Mouse (Mus musculus) thymus, adult 2 months (tissue): ENCODE measurements at regions not wholly inside any gene's neighbourhood (a gene's known extent, or its start where the extent isn't known, plus 50 kb on each side); places are given as distances from the start of the nearest gene placed in this dataset.

Source experiments
- DNase-seq: peaks from one replicate; pipeline ENCODE4 v3.0.0; 2021
- H3K27ac ChIP-seq: fragments of 200-500 bp; 2 replicates; pipeline ENCODE4 v1.5.1; 2012; ENCODE audit warnings: low read length, control low read depth; ENCODE audit not compliant: control insufficient read depth, insufficient read depth
- H3K27me3 ChIP-seq: fragments of 200-500 bp; 2 replicates; pipeline ENCODE4 v1.6.1; 2012; ENCODE audit warnings: mild to moderate bottlenecking, low read length, moderate library complexity, mixed read lengths; ENCODE audit not compliant: control insufficient read depth, insufficient read depth
- H3K36me3 ChIP-seq: fragments of 200-500 bp; 2 replicates; pipeline ENCODE4 v1.6.1; 2012; ENCODE audit warnings: mild to moderate bottlenecking, low read length, moderate library complexity; ENCODE audit not compliant: control insufficient read depth, insufficient read depth
- H3K4me1 ChIP-seq: fragments of 200-500 bp; replicated peaks from 2 replicates; pipeline ENCODE4 v1.6.1; 2012; ENCODE audit warnings: low read length; ENCODE audit not compliant: control insufficient read depth, insufficient read depth
- H3K4me3 ChIP-seq: fragments of 200-500 bp; 2 replicates; pipeline ENCODE4 v1.5.1; 2012; ENCODE audit warnings: mild to moderate bottlenecking, low read length, control low read depth, moderate library complexity; ENCODE audit not compliant: control insufficient read depth, insufficient read depth
- CTCF ChIP-seq: fragments of 200-500 bp; IDR thresholded peaks from 2 replicates; pipeline ENCODE4 v1.5.1; 2012; ENCODE audit warnings: mild to moderate bottlenecking, control low read depth, low read length, moderate library complexity, borderline replicate concordance; ENCODE audit not compliant: control insufficient read depth, poor library complexity, insufficient read depth; ENCODE audit errors: extremely low read depth
- POLR2A ChIP-seq: fragments of 200-500 bp; IDR thresholded peaks from 2 replicates; pipeline ENCODE4 v1.6.1; 2012; ENCODE audit warnings: mild to moderate bottlenecking, low read length, control low read depth, moderate library complexity; ENCODE audit not compliant: control insufficient read depth, poor library complexity, insufficient read depth; ENCODE audit errors: extremely low read depth
- WGBS: fragments of 180-500 bp; shearing (Covaris S2); methylation state at CpG from one replicate; pipeline ENCODE4 v1.1.7; 2018; 5-methylcytosine and 5-hydroxymethylcytosine counted together

DNA sequence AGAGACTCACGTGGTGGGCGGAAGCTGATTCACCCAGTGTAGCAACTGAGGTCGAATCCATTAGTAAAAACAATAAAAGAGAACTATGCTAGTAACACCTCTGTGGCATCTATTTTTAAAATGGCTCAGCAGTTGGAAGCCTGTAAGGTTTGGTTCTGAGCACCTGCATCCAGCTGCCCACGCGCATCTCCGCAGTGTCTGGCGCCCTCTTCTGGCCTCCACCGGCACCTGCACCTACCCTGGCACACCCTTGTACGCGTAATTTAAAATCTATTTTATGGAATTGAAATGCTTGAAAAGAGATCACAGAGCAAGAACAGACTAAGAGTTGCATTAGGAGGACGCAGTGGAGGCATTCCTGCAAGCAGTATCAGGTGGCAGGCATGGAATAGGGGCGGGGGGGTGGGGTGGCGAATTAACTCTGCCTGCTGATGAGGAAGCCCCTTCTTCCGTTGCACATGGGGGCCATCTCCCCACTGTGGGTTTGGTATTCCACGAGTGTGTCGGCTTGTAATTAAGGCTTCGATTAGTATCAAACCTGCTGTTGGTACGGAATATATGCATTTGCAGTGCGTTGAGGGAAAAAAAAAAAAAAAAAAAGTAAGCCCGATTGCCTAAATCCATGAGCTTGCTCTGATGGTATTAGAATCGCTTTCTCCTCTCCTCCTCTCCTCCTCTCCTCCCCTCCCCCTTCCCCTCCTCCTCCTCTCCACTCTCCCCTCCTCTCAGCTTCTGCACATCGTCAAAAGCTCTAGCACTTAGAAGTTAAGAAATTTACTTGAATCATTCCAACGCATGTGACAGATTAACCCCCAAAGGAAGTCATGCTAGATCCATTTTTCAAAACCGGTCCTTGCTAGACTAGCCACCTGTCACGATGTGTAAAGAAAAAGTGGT, 221.7 kb downstream of the Atp23 start:
- no peaks in the 10 kb centered on the region for H3K27me3 ChIP-seq
- 43% methylated on average over 25 of the region's 25 CpGs for WGBS
- no peak for DNase-seq
- TF ChIP-seq CTCF (no peak), POLR2A (no peak)
- no peak overlapping the region for H3K4me3 ChIP-seq
- H3K4me1 ChIP-seq = no peaks in the 10 kb centered on the region
- H3K36me3 ChIP-seq = no peaks in the 10 kb centered on the region
- no peak overlapping the region for H3K27ac ChIP-seq

DNA sequence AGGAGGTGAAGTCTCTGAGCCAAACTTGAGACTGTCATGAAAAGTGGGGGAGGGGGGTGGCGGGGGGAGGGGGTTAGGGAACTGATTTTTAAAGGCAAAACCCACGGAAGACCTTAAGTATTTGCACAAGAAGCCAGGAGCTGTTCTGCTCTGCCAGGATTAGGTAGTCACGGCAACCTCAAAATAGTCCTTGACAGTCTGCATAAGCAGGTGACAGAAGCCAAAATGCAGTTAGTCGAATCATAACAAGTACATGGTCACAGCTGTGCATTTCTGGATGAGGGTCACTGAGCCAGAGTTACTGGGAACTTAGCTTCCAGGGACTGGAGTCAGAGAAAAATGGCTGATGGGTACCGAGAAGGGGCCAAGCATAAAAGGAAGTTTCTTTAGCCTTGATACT, 227.7 kb downstream of the Atp23 start:
- H3K36me3 ChIP-seq = no peaks in the 10 kb centered on the region
- no peak overlapping the region for H3K27ac ChIP-seq
- H3K4me3 ChIP-seq = no peak overlapping the region
- no peaks in the 10 kb centered on the region for H3K27me3 ChIP-seq
- 82% methylated on average over 5 of the region's 5 CpGs for WGBS
- DNase-seq = no peak
- TF ChIP-seq CTCF = no peak
- TF ChIP-seq POLR2A = no peak
- no peaks in the 10 kb centered on the region for H3K4me1 ChIP-seq

DNA sequence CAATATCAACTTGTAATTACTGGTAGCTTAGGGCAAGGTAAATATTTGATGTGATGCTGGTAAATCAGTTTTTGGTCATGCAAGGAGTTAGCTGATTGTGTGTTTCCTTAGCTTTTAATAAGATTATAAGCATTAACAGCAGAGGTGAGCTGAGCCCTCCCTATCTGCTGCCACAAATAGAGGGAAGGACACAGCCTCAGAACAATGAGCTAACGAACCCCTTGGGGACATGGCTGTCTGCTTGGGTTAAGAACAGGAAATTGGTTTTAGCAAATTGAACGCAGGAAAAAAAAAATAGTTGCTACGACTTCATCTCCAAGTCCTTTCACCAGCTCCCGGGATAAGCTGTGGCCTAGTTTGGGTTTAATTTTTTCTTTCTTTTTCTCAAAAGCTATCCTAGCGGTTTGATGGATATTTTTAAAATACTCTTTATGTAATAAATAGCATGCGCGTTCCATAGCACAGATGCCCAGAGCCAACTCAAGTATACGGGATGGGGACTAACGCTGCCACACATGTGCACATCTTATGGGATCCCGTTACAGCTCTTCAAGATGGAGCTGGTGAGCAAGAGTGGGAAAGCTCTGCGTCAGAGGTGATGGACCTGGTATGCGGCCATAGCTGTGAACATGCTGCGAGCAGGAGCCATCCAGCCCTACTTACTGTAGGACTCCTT, 236.6 kb downstream of the Atp23 start:
- no peak overlapping the region for H3K4me3 ChIP-seq
- H3K4me1 ChIP-seq = no peaks in the 10 kb centered on the region
- 91% methylated on average over 13 of the region's 13 CpGs for WGBS
- TF ChIP-seq POLR2A (no peak), CTCF (no peak)
- no peak for DNase-seq
- H3K27ac ChIP-seq = no peak overlapping the region
- H3K27me3 ChIP-seq = no peaks in the 10 kb centered on the region
- no peaks in the 10 kb centered on the region for H3K36me3 ChIP-seq

DNA sequence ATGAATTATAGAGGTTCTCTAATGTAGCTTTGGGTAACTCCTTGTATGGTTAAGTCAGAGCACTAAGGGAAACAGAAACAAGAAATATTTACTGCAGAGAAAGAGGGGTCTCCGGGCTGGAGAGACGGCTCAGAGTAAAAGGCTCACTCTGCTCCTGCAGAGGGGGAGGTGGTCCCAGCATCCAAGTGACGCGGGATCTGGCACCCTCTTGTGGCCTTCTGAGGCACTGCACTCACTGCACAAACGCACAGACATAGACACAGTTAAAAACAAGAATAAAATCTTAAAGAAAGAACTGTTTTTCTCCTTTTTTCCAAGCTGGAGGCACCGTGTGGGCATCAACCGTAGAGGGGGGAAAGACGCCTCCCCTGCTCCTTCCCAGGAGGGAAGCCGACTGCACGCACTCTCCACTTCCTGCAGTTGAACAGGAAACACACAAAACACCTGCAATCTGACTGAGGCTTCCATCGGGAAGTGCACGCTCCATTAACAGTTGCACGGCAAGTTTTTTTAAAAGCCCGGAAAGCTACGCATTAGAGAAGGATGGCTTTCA, 237.6 kb downstream of the Atp23 start:
- Histone ChIP-seq H3K36me3 (no peaks in the 10 kb centered on the region), H3K4me1 (no peaks in the 10 kb centered on the region), H3K4me3 (no peak overlapping the region), H3K27ac (no peak overlapping the region), H3K27me3 (no peaks in the 10 kb centered on the region)
- WGBS = 82% methylated on average over 15 of the region's 15 CpGs
- no peak for DNase-seq
- TF ChIP-seq POLR2A (no peak), CTCF (no peak)

DNA sequence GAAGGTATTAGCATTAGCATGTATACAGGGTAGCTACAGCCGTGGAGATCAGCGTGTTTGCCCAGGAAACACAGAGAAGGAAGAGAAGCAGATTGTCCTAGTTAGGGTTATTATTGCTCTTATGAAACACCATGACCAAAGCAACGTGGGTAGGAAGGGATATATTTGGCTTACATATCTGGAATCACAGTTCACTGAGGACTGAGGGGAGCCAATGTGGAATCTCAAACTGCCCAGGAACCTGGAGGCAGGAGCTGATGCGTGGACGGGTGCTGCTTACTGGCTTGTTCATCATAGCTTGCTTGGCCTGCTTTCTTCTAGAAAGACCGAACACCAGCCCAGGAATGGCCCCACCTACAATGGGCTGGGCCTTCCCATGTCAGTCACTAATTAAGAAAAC, 238.4 kb downstream of the Atp23 start:
- Histone ChIP-seq H3K27me3 (no peaks in the 10 kb centered on the region), H3K27ac (no peak overlapping the region), H3K4me1 (no peaks in the 10 kb centered on the region), H3K36me3 (no peaks in the 10 kb centered on the region), H3K4me3 (no peak overlapping the region)
- TF ChIP-seq CTCF (no peak), POLR2A (no peak)
- no peak for DNase-seq
- 90% methylated on average over 6 of the region's 6 CpGs for WGBS

DNA sequence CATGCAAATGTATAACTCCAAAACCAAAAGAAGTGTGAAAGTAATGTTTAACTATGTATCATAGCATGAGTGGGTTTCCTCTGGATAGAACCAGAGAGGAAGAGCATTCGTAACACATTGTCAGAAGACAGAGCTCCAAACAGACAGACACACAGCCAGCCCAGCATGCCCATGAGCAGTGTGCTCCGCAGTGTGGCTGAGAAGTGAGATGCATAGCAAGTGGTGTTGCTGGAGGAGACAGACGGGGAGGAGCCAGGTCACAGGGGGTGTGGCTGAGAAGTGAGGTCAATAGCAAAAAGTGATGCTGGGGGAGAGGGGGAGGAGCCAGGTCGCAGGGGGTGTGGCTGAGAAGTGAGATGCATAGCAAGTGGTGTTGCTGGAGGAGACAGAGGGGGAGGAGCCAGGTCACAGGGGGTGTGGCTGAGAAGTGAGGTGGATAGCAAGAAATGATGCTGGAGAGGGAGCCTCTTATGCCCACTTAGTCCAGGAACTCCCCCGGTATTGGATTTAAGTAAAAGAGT, 240.0 kb downstream of the Atp23 start:
- H3K4me1 ChIP-seq = no peaks in the 10 kb centered on the region
- H3K36me3 ChIP-seq = no peaks in the 10 kb centered on the region
- DNase-seq = no peak
- no peak overlapping the region for H3K27ac ChIP-seq
- H3K27me3 ChIP-seq = no peaks in the 10 kb centered on the region
- no peak overlapping the region for H3K4me3 ChIP-seq
- TF ChIP-seq CTCF (no peak), POLR2A (no peak)
- WGBS = 65% methylated on average over 5 of the region's 5 CpGs
